Mouse (Mus musculus) forebrain, embryonic 10.5 days (tissue): ENCODE data around the gene Pi16. TPM values are rescaled to one million over a fixed set of nuclear protein-coding genes. Genes with fewer than 3 reads are reported as not detected.

Experiments used
- DNase-seq: peaks from one replicate; pipeline ENCODE4 v3.0.0-alpha.2; 2017; ENCODE audit warnings: low spot score; ENCODE audit errors: extremely low spot score
- H3K27ac ChIP-seq: fragments of 300-500 bp; sonication (generic); 2 replicates; pipeline ENCODE4 v1.5.1; 2016; ENCODE audit warnings: mild to moderate bottlenecking
- H3K27me3 ChIP-seq: fragments of 300-500 bp; sonication (generic); 2 replicates; pipeline ENCODE4 v1.6.1; 2016; ENCODE audit warnings: mild to moderate bottlenecking; ENCODE audit not compliant: poor library complexity, severe bottlenecking
- H3K36me3 ChIP-seq: fragments of 300-500 bp; sonication (generic); replicated peaks from 2 replicates; pipeline ENCODE4 v1.6.1; 2016; ENCODE audit warnings: mild to moderate bottlenecking, moderate library complexity
- H3K4me1 ChIP-seq: fragments of 300-500 bp; sonication (generic); 2 replicates; pipeline ENCODE4 v1.6.1; 2016
- H3K4me3 ChIP-seq: fragments of 300-500 bp; sonication (generic); 2 replicates; pipeline ENCODE4 v1.5.1; 2016; ENCODE audit warnings: mild to moderate bottlenecking, moderate library complexity
- H3K9me3 ChIP-seq: fragments of 300-500 bp; sonication (generic); 2 replicates; pipeline ENCODE4 v1.6.1; 2016; ENCODE audit warnings: mild to moderate bottlenecking, moderate library complexity
- WGBS: fragments of 180-500 bp; shearing (Covaris S2); methylation state at CpG from one replicate; pipeline ENCODE4 v1.1.7; 2016; 5-methylcytosine and 5-hydroxymethylcytosine counted together
- polyA plus RNA-seq: library from polyadenylated mRNA; unstranded; fragments of >200 nt; fragmentation: Nextera tagmentation; extraction: Ambion mirVana; gene quantifications from 2 replicates; pipeline ENCODE4 v1.2.1, GENCODE M21; 2016

Pi16 gene
- polyA plus RNA-seq, 1 experiment from 2014 or later = 0.73 TPM

GRCm38 (mm10) chr17:29305871-29306270, 11.6 kb upstream of the Pi16 start:
- Histone ChIP-seq H3K4me3 (no peak overlapping the region), H3K27ac (peak overlapping the region; percentile 56; the same call in 1 of the 2 replicates), H3K36me3 (peaks cover 16% of the 10 kb centered on the region)

GRCm38 (mm10) chr17:29310056-29310623, 7.3 kb upstream of the Pi16 start:
- H3K27ac ChIP-seq = no peak overlapping the region
- H3K4me1 ChIP-seq = peaks cover 20% of the 10 kb centered on the region
- WGBS = 91% methylated on average over 21 of the region's 21 CpGs

More at GRCm38 (mm10) chr17:29305871-29306270, 11.6 kb upstream of the Pi16 start:
- 55% methylated on average over 7 of the region's 7 CpGs for WGBS
- H3K4me1 ChIP-seq = peaks cover 48% of the 10 kb centered on the region
- DNase-seq = no peak
- no peaks in the 10 kb centered on the region for H3K27me3 ChIP-seq
- H3K9me3 ChIP-seq = no peaks in the 10 kb centered on the region

GRCm38 (mm10) chr17:29311602-29312001, 5.9 kb upstream of the Pi16 start:
- Histone ChIP-seq H3K36me3 (no peaks in the 10 kb centered on the region), H3K4me1 (peaks cover 20% of the 10 kb centered on the region), H3K9me3 (peaks cover 6% of the 10 kb centered on the region), H3K27ac (no peak overlapping the region), H3K27me3 (no peaks in the 10 kb centered on the region), H3K4me3 (no peak overlapping the region)
- WGBS = 92% methylated on average over 8 of the region's 8 CpGs
- DNase-seq = no peak

More at GRCm38 (mm10) chr17:29310056-29310623, 7.3 kb upstream of the Pi16 start:
- Histone ChIP-seq H3K36me3 (no peaks in the 10 kb centered on the region), H3K9me3 (peaks cover 6% of the 10 kb centered on the region), H3K27me3 (no peaks in the 10 kb centered on the region), H3K4me3 (no peak overlapping the region)
- DNase-seq = no peak

- H3K27me3 ChIP-seq = no peaks in the 10 kb centered on the region
- WGBS = 99% methylated on average over 2 of the region's 2 CpGs
- H3K27ac ChIP-seq = no peak overlapping the region
- H3K4me1 ChIP-seq = peaks cover 25% of the 10 kb centered on the region
- DNase-seq = no peak
- H3K4me3 ChIP-seq = no peak overlapping the region
- no peaks in the 10 kb centered on the region for H3K36me3 ChIP-seq
- peaks cover 6% of the 10 kb centered on the region for H3K9me3 ChIP-seq
These were observed 5.4 kb upstream of the Pi16 start for GRCm38 (mm10) chr17:29312082-29312481.

GRCm38 (mm10) chr17:29313300-29313699, 4.2 kb upstream of the Pi16 start:
- Histone ChIP-seq H3K36me3 (no peaks in the 10 kb centered on the region), H3K9me3 (peaks cover 6% of the 10 kb centered on the region), H3K27ac (no peak overlapping the region), H3K4me3 (no peak overlapping the region), H3K27me3 (no peaks in the 10 kb centered on the region), H3K4me1 (peaks cover 20% of the 10 kb centered on the region)
- DNase-seq = no peak

GRCm38 (mm10) chr17:29315672-29316465, 1.6 kb upstream of the Pi16 start:
- DNase-seq = no peak
- peak overlapping the region; percentile 71 for H3K27ac ChIP-seq
- no peak overlapping the region for H3K4me3 ChIP-seq
- peaks cover 6% of the 10 kb centered on the region for H3K9me3 ChIP-seq
- H3K4me1 ChIP-seq = peaks cover 34% of the 10 kb centered on the region
- no peaks in the 10 kb centered on the region for H3K36me3 ChIP-seq
- whole genome bisulfite sequencing = 49% methylated on average over 9 of the region's 9 CpGs
- peaks cover 24% of the 10 kb centered on the region for H3K27me3 ChIP-seq

- Histone ChIP-seq H3K27ac (peak overlapping the region; percentile 48; the same call in 1 of the 2 replicates), H3K9me3 (peaks cover 6% of the 10 kb centered on the region), H3K36me3 (no peaks in the 10 kb centered on the region), H3K4me1 (peaks cover 42% of the 10 kb centered on the region), H3K4me3 (no peak overlapping the region), H3K27me3 (peaks cover 34% of the 10 kb centered on the region)
- 74% methylated on average over 3 of the region's 3 CpGs for WGBS
- DNase-seq = no peak
These were observed 589 bp upstream of the Pi16 start for GRCm38 (mm10) chr17:29316891-29317290.

GRCm38 (mm10) chr17:29318731-29319250, 1.3 kb downstream of the Pi16 start:
- H3K27me3 ChIP-seq = peaks cover 53% of the 10 kb centered on the region
- WGBS = 54% methylated on average over 6 of the region's 6 CpGs

GRCm38 (mm10) chr17:29319476-29319875, 2.0 kb downstream of the Pi16 start:
- 88% methylated on average over 7 of the region's 7 CpGs for WGBS
- DNase-seq = no peak
- Histone ChIP-seq H3K36me3 (no peaks in the 10 kb centered on the region), H3K27me3 (peaks cover 60% of the 10 kb centered on the region), H3K4me1 (peaks cover 53% of the 10 kb centered on the region), H3K27ac (no peak overlapping the region), H3K4me3 (no peak overlapping the region), H3K9me3 (no peaks in the 10 kb centered on the region)

More at GRCm38 (mm10) chr17:29318731-29319250, 1.3 kb downstream of the Pi16 start:
- Histone ChIP-seq H3K27ac (peak overlapping the region; percentile 48), H3K4me1 (peaks cover 53% of the 10 kb centered on the region), H3K9me3 (no peaks in the 10 kb centered on the region), H3K36me3 (no peaks in the 10 kb centered on the region), H3K4me3 (no peak overlapping the region)
- DNase-seq = no peak

GRCm38 (mm10) chr17:29319881-29320639, 2.6 kb downstream of the Pi16 start:
- H3K27me3 ChIP-seq = peaks cover 63% of the 10 kb centered on the region
- H3K9me3 ChIP-seq = no peaks in the 10 kb centered on the region
- H3K4me3 ChIP-seq = no peak overlapping the region
- no peak overlapping the region for H3K27ac ChIP-seq
- no peaks in the 10 kb centered on the region for H3K36me3 ChIP-seq
- WGBS = 73% methylated on average over 8 of the region's 8 CpGs
- no peak for DNase-seq
- peaks cover 50% of the 10 kb centered on the region for H3K4me1 ChIP-seq

- no peaks in the 10 kb centered on the region for H3K9me3 ChIP-seq
- H3K4me1 ChIP-seq = peaks cover 49% of the 10 kb centered on the region
- 9% methylated on average over 41 of the region's 41 CpGs for WGBS
- no peak for DNase-seq
- peak overlapping the region; percentile 59 for H3K27ac ChIP-seq
- H3K27me3 ChIP-seq = peaks cover 79% of the 10 kb centered on the region
- H3K36me3 ChIP-seq = no peaks in the 10 kb centered on the region
- H3K4me3 ChIP-seq = peak overlapping the region; percentile 37
These were observed 4.5 kb downstream of the Pi16 start for GRCm38 (mm10) chr17:29321765-29322602.

GRCm38 (mm10) chr17:29322603-29322962, 5.1 kb downstream of the Pi16 start:
- 8% methylated on average over 18 of the region's 18 CpGs for WGBS

More at GRCm38 (mm10) chr17:29322603-29322962, 5.1 kb downstream of the Pi16 start:
- Histone ChIP-seq H3K4me1 (peaks cover 54% of the 10 kb centered on the region), H3K27ac (peak overlapping the region; percentile 59), H3K9me3 (no peaks in the 10 kb centered on the region), H3K27me3 (peaks cover 85% of the 10 kb centered on the region), H3K4me3 (peak overlapping the region; percentile 37), H3K36me3 (no peaks in the 10 kb centered on the region)
- DNase-seq = peak; percentile 47
